In genomic region chrX:159629203-159629602, GRCm38 (mm10) we compare ENCODE assay signal across 11 mouse cellular contexts. TPM values are rescaled to one million over a fixed set of nuclear protein-coding genes. Genes with fewer than 3 reads are reported as not detected.
DNase-seq lines count a peak whose midpoint lies in the region; ATAC-seq and TF ChIP-seq lines count a peak whose summit lies in the region.
"Had no signal": no experiment of that assay in that cellular context is flagged by ENCODE, and none has a peak within 500 bp of the region (broad histone marks: within the 10 kb centered on the region; RNA-seq: fewer than 3 reads in every experiment).

No protein-coding gene starts in this region.

- H3K4me2 ChIP-seq in forebrain, embryonic 12.5 days: peak overlapping the region; percentile 65; the same call in 1 of the 2 replicates
- no peak overlapping the region for H3K4me2 ChIP-seq in forebrain, embryonic 11.5 days (ENCODE audit: low read depth, low read length, severe bottlenecking)
- peak overlapping the region; percentile 83; the same call in 1 of the 2 replicates for H3K4me2 ChIP-seq in liver, embryonic 11.5 days
- H3K4me2 ChIP-seq in hindbrain, postnatal 0 days (ENCODE audit: low read depth, low read length): peak overlapping the region; percentile 60
- H3K4me2 ChIP-seq in neural tube, embryonic 12.5 days (replicated peaks): peak overlapping the region; percentile 66

- intact Hi-C loops in left cerebral cortex, postnatal 36 days (cut with DNase I): loop anchor here (5.0 kb wide), 1 partner anchor 123 kb away; no protein-coding TSS in a partner anchor

- DNase-seq in forebrain, embryonic 11.5 days (ENCODE audit: low spot score): no peak
- no peak for DNase-seq in liver, embryonic 11.5 days (ENCODE audit: low spot score)
- no peak for DNase-seq in liver
- DNase-seq in hindbrain, postnatal 0 days (ENCODE audit: low spot score): no peak
- no peak for DNase-seq in left cerebral cortex, postnatal 36 days (ENCODE audit: low spot score in 2 of 2)
- no peak for DNase-seq in adrenal gland, adult 18-20 months (ENCODE audit: low spot score in 2 of 2)
- DNase-seq: gastrocnemius, postnatal 10 days; kidney, adult 9 months had no signal

- no peaks in the 10 kb centered on the region for H3K36me3 ChIP-seq in forebrain, embryonic 12.5 days (replicated peaks)
- H3K36me3 ChIP-seq in forebrain, embryonic 11.5 days (ENCODE audit: control insufficient read depth, insufficient read depth, low read length): no peaks in the 10 kb centered on the region
- no peaks in the 10 kb centered on the region for H3K36me3 ChIP-seq in liver, embryonic 11.5 days (ENCODE audit: control insufficient read depth, insufficient read depth, low read length)
- no peaks in the 10 kb centered on the region for H3K36me3 ChIP-seq in hindbrain, postnatal 0 days (ENCODE audit: insufficient read depth, low read length)
- no peaks in the 10 kb centered on the region for H3K36me3 ChIP-seq in neural tube, embryonic 12.5 days
- H3K36me3 ChIP-seq: limb, embryonic 12.5 days had no signal

- peaks cover 31% of the 10 kb centered on the region for H3K27me3 ChIP-seq in forebrain, embryonic 12.5 days
- H3K27me3 ChIP-seq in forebrain, embryonic 11.5 days (ENCODE audit: control insufficient read depth, insufficient read depth, low read length): peaks cover 6% of the 10 kb centered on the region; the same call in 1 of the 2 replicates
- H3K27me3 ChIP-seq in liver, embryonic 11.5 days (replicated peaks; ENCODE audit: control insufficient read depth, insufficient read depth, low read length): peaks cover 21% of the 10 kb centered on the region
- H3K27me3 ChIP-seq in hindbrain, postnatal 0 days (ENCODE audit: insufficient read depth, low read length): no peaks in the 10 kb centered on the region
- 0 out of 2 replicates have a peak, but pooled peaks cover 2% of the 10 kb centered on the region for H3K27me3 ChIP-seq in neural tube, embryonic 12.5 days (replicated peaks)

- 41% methylated on average over 2 of the region's 2 CpGs for WGBS in forebrain, embryonic 12.5 days
- 37% methylated on average over 2 of the region's 2 CpGs for WGBS in forebrain, embryonic 11.5 days
- WGBS in liver, embryonic 11.5 days: 37% methylated on average over 2 of the region's 2 CpGs
- WGBS in hindbrain, postnatal 0 days: 43% methylated on average over 2 of the region's 2 CpGs
- WGBS in neural tube, embryonic 12.5 days: 45% methylated on average over 2 of the region's 2 CpGs

- H3K9ac ChIP-seq in forebrain, embryonic 12.5 days: no peak overlapping the region
- H3K9ac ChIP-seq in forebrain, embryonic 11.5 days (ENCODE audit: low read length): no peak overlapping the region
- H3K9ac ChIP-seq in liver, embryonic 11.5 days (ENCODE audit: low read depth, low read length): no peak overlapping the region
- no peak overlapping the region for H3K9ac ChIP-seq in hindbrain, postnatal 0 days (replicated peaks; ENCODE audit: low read length)
- H3K9ac ChIP-seq in neural tube, embryonic 12.5 days: no peak overlapping the region
- H3K9ac ChIP-seq: limb, embryonic 12.5 days had no signal

- no peaks in the 10 kb centered on the region for H3K9me3 ChIP-seq in forebrain, embryonic 12.5 days
- no peaks in the 10 kb centered on the region for H3K9me3 ChIP-seq in forebrain, embryonic 11.5 days (ENCODE audit: control insufficient read depth, low read length)
- no peaks in the 10 kb centered on the region for H3K9me3 ChIP-seq in liver, embryonic 11.5 days (ENCODE audit: control insufficient read depth, low read length)
- no peaks in the 10 kb centered on the region for H3K9me3 ChIP-seq in hindbrain, postnatal 0 days (ENCODE audit: low read length)
- no peaks in the 10 kb centered on the region for H3K9me3 ChIP-seq in neural tube, embryonic 12.5 days
- H3K9me3 ChIP-seq: limb, embryonic 12.5 days had no signal

- H3K4me3 ChIP-seq in forebrain, embryonic 12.5 days (replicated peaks): no peak overlapping the region; the same call in 1 of the 2 replicates
- H3K4me3 ChIP-seq in forebrain, embryonic 11.5 days (ENCODE audit: low read depth, low read length): no peak overlapping the region
- no peak overlapping the region for H3K4me3 ChIP-seq in liver, embryonic 11.5 days (ENCODE audit: low read depth, low read length)
- peak overlapping the region; percentile 56 for H3K4me3 ChIP-seq in hindbrain, postnatal 0 days (ENCODE audit: low read length)
- no peak overlapping the region for H3K4me3 ChIP-seq in neural tube, embryonic 12.5 days
- H3K4me3 ChIP-seq: limb, embryonic 12.5 days had no signal

- H3K4me1 ChIP-seq in forebrain, embryonic 12.5 days: peaks cover 4% of the 10 kb centered on the region; the same call in 1 of the 2 replicates
- H3K4me1 ChIP-seq in forebrain, embryonic 11.5 days (replicated peaks; ENCODE audit: control insufficient read depth, insufficient read depth, low read length): no peaks in the 10 kb centered on the region
- peaks cover 7% of the 10 kb centered on the region; the same call in 1 of the 2 replicates for H3K4me1 ChIP-seq in liver, embryonic 11.5 days (replicated peaks; ENCODE audit: control insufficient read depth, insufficient read depth, low read length)
- no peaks in the 10 kb centered on the region for H3K4me1 ChIP-seq in hindbrain, postnatal 0 days (ENCODE audit: insufficient read depth, low read length)
- H3K4me1 ChIP-seq in neural tube, embryonic 12.5 days: no peaks in the 10 kb centered on the region
- H3K4me1 ChIP-seq: limb, embryonic 12.5 days had no signal

- no peak for TF ChIP-seq CTCF in hindbrain, postnatal 0 days (IDR thresholded peaks at IDR 0.05; ENCODE audit: low read depth)

- no peak for ATAC-seq in forebrain, embryonic 12.5 days (ENCODE audit: low FRiP score)
- ATAC-seq in forebrain, embryonic 11.5 days (replicated peaks; ENCODE audit: low FRiP score): no peak
- no peak for ATAC-seq in liver, embryonic 11.5 days (replicated peaks; ENCODE audit: low FRiP score)
- no peak for ATAC-seq in hindbrain, postnatal 0 days
- no peak for ATAC-seq in neural tube, embryonic 12.5 days (ENCODE audit: low FRiP score, low read depth)

- no peak overlapping the region for H3K27ac ChIP-seq in forebrain, embryonic 12.5 days
- no peak overlapping the region for H3K27ac ChIP-seq in forebrain, embryonic 11.5 days (ENCODE audit: low read depth, low read length)
- no peak overlapping the region for H3K27ac ChIP-seq in liver, embryonic 11.5 days (ENCODE audit: low read depth, low read length)
- no peak overlapping the region for H3K27ac ChIP-seq in hindbrain, postnatal 0 days
- no peak overlapping the region for H3K27ac ChIP-seq in neural tube, embryonic 12.5 days
- H3K27ac ChIP-seq: limb, embryonic 12.5 days had no signal

RNA-seq across cellular contexts. Expression of gene Sh3kbp1, which starts 2.1 kb away (rescaled TPM):
- 31.1 and 31.2 TPM in 2 replicates for polyA plus RNA-seq in forebrain, embryonic 12.5 days (2016; fragmentation: Nextera tagmentation; extraction: Ambion mirVana)
- 24.6 and 28.5 TPM in 2 replicates for polyA plus RNA-seq in forebrain, embryonic 11.5 days (2014; fragmentation: Nextera tagmentation; extraction: Ambion mirVana)
- 23.9 and 24.5 TPM in 2 replicates for polyA plus RNA-seq in liver, embryonic 11.5 days (2014; fragmentation: Nextera tagmentation; extraction: Ambion mirVana)
- total RNA-seq in hindbrain, postnatal 0 days (2014; rRNA removed): 42.0 and 45.5 TPM in 2 replicates
- 41.1 and 43.4 TPM in 2 replicates for polyA plus RNA-seq in hindbrain, postnatal 0 days (2015; fragmentation: Nextera tagmentation; extraction: Ambion mirVana)
- polyA plus RNA-seq in neural tube, embryonic 12.5 days (2016; fragmentation: Nextera tagmentation; extraction: Ambion mirVana): 39.8 and 47.0 TPM in 2 replicates
- total RNA-seq in left cerebral cortex, postnatal 36 days (2021): 10 to 100 TPM; 49.9 to 56.9 TPM
- total RNA-seq in adrenal gland, adult 18-20 months (2021): 10 to 100 TPM; 27.1 to 50.0 TPM
